Mouse (Mus musculus) kidney, embryonic 15.5 days (tissue): Measurements from ENCODE around the gene Senp6. TPM values are rescaled to one million over a fixed set of nuclear protein-coding genes. Genes with fewer than 3 reads are reported as not detected.
"Not testable (repeated sequence)": the region's sequence is repeated elsewhere in the genome, so short reads cannot be mapped to it uniquely, and the experiment has no call there.

ENCODE experiments used
- ATAC-seq: fragments of 200-750 bp; cut with Nextera tagmentation; replicated peaks from 2 replicates; pipeline ENCODE4 v1.8.0; 2017; ENCODE audit warnings: moderate TSS enrichment; ENCODE audit not compliant: low FRiP score
- H3K27ac ChIP-seq: fragments of 300-500 bp; sonication (generic); 2 replicates; pipeline ENCODE4 v1.5.1; 2015; ENCODE audit warnings: mild to moderate bottlenecking, inconsistent platforms
- H3K27me3 ChIP-seq: fragments of 300-500 bp; sonication (generic); 2 replicates; pipeline ENCODE4 v1.6.1; 2015; ENCODE audit warnings: inconsistent platforms
- H3K36me3 ChIP-seq: fragments of 300-500 bp; sonication (generic); 2 replicates; pipeline ENCODE4 v1.6.1; 2015; ENCODE audit warnings: inconsistent platforms
- H3K4me1 ChIP-seq: fragments of 300-500 bp; sonication (generic); 2 replicates; pipeline ENCODE4 v1.6.1; 2015; ENCODE audit warnings: inconsistent platforms
- H3K4me2 ChIP-seq: fragments of 300-500 bp; sonication (generic); 2 replicates; pipeline ENCODE4 v1.6.1; 2015; ENCODE audit warnings: moderate library complexity, mild to moderate bottlenecking, inconsistent platforms
- H3K4me3 ChIP-seq: fragments of 300-500 bp; sonication (generic); replicated peaks from 2 replicates; pipeline ENCODE4 v1.5.1; 2015; ENCODE audit warnings: mild to moderate bottlenecking, inconsistent platforms
- H3K9ac ChIP-seq: fragments of 300-500 bp; sonication (generic); 2 replicates; pipeline ENCODE4 v1.6.1; 2015; ENCODE audit warnings: mild to moderate bottlenecking, inconsistent platforms
- H3K9me3 ChIP-seq: fragments of 300-500 bp; sonication (generic); replicated peaks from 2 replicates; pipeline ENCODE4 v1.6.1; 2016; ENCODE audit warnings: inconsistent platforms
- WGBS: fragments of 180-500 bp; shearing (Covaris S2); methylation state at CpG from one replicate; pipeline ENCODE4 v1.1.7; 2015; ENCODE audit warnings: mixed read lengths; 5-methylcytosine and 5-hydroxymethylcytosine counted together
- polyA plus RNA-seq: library from polyadenylated mRNA; unstranded; fragments of >200 nt; fragmentation: Nextera tagmentation; extraction: Ambion mirVana; gene quantifications from 2 replicates; pipeline ENCODE4 v1.2.1, GENCODE M21; 2015

Senp6 gene
- polyA plus RNA-seq, 1 experiment from 2014 or later = 50.2 TPM

- not testable (repeated sequence) for H3K27me3 ChIP-seq, H3K4me2 ChIP-seq, H3K4me1 ChIP-seq, H3K4me3 ChIP-seq, H3K36me3 ChIP-seq, H3K9ac ChIP-seq, H3K27ac ChIP-seq, H3K9me3 ChIP-seq, ATAC-seq
- WGBS = 50% methylated on average over 5 of the region's 5 CpGs
Measured at GRCm38 (mm10) chr9:80049271-80049670, 17.4 kb upstream of the Senp6 start.

- Histone ChIP-seq H3K27me3 (no peaks in the 10 kb centered on the region), H3K4me3 (no peak overlapping the region), H3K36me3 (no peaks in the 10 kb centered on the region), H3K9ac (no peak overlapping the region), H3K4me1 (no peaks in the 10 kb centered on the region), H3K9me3 (no peaks in the 10 kb centered on the region), H3K4me2 (no peak overlapping the region), H3K27ac (no peak overlapping the region)
- 85% methylated on average over 5 of the region's 5 CpGs for WGBS
- ATAC-seq = no peak
Measured at GRCm38 (mm10) chr9:80052951-80053350, 13.8 kb upstream of the Senp6 start.

GRCm38 (mm10) chr9:80057690-80058089 lies 9.0 kb upstream of the Senp6 start:
- Histone ChIP-seq H3K4me1 (no peaks in the 10 kb centered on the region), H3K4me3 (no peak overlapping the region), H3K9ac (no peak overlapping the region), H3K27me3 (no peaks in the 10 kb centered on the region), H3K36me3 (no peaks in the 10 kb centered on the region), H3K4me2 (no peak overlapping the region), H3K9me3 (peaks cover 3% of the 10 kb centered on the region; the same call in 1 of the 2 replicates), H3K27ac (no peak overlapping the region)
- 64% methylated on average over 2 of the region's 2 CpGs for WGBS
- ATAC-seq = no peak

GRCm38 (mm10) chr9:80065495-80065894 lies 1.2 kb upstream of the Senp6 start:
- 80% methylated on average over 2 of the region's 2 CpGs for WGBS
- peaks cover 15% of the 10 kb centered on the region for H3K4me1 ChIP-seq
- not testable (repeated sequence) for H3K4me3 ChIP-seq, H3K27me3 ChIP-seq, H3K27ac ChIP-seq, H3K9ac ChIP-seq, H3K4me2 ChIP-seq, H3K36me3 ChIP-seq, ATAC-seq, H3K9me3 ChIP-seq

- Histone ChIP-seq H3K4me3 (peak overlapping the region; percentile 77), H3K27me3 (no peaks in the 10 kb centered on the region), H3K36me3 (no peaks in the 10 kb centered on the region), H3K27ac (peak overlapping the region; percentile 100), H3K9ac (peak overlapping the region; percentile 98), H3K4me1 (peaks cover 30% of the 10 kb centered on the region), H3K4me2 (peak overlapping the region; percentile 64), H3K9me3 (peaks cover 2% of the 10 kb centered on the region; the same call in 1 of the 2 replicates)
- under 1% methylated on average over 93 of the region's 93 CpGs for WGBS
- peak; percentile 87 for ATAC-seq
Measured at GRCm38 (mm10) chr9:80067221-80068027, 721 bp downstream of the Senp6 start.

GRCm38 (mm10) chr9:80068028-80068515 lies 1.4 kb downstream of the Senp6 start:
- peak overlapping the region; percentile 77 for H3K4me3 ChIP-seq
- whole genome bisulfite sequencing = under 1% methylated on average over 18 of the region's 18 CpGs
- H3K4me1 ChIP-seq = peaks cover 30% of the 10 kb centered on the region
- peak overlapping the region; percentile 64 for H3K4me2 ChIP-seq
- H3K9me3 ChIP-seq = no peaks in the 10 kb centered on the region
- peak overlapping the region; percentile 98 for H3K9ac ChIP-seq
- peak overlapping the region; percentile 100 for H3K27ac ChIP-seq
- no peak for ATAC-seq
- H3K27me3 ChIP-seq = no peaks in the 10 kb centered on the region
- H3K36me3 ChIP-seq = no peaks in the 10 kb centered on the region

- peak overlapping the region; percentile 98; the same call in 1 of the 2 replicates for H3K9ac ChIP-seq
- H3K9me3 ChIP-seq = no peaks in the 10 kb centered on the region
- no peaks in the 10 kb centered on the region for H3K27me3 ChIP-seq
- no peak overlapping the region for H3K27ac ChIP-seq
- peaks cover 34% of the 10 kb centered on the region for H3K4me1 ChIP-seq
- H3K36me3 ChIP-seq = no peaks in the 10 kb centered on the region
- peak overlapping the region; percentile 64 for H3K4me2 ChIP-seq
- ATAC-seq = no peak
- H3K4me3 ChIP-seq = peak overlapping the region; percentile 77
- 42% methylated on average over 11 of the region's 11 CpGs for WGBS
Measured at GRCm38 (mm10) chr9:80068735-80069315, 2.1 kb downstream of the Senp6 start.

GRCm38 (mm10) chr9:80070026-80070425 lies 3.3 kb downstream of the Senp6 start:
- 65% methylated on average over 3 of the region's 3 CpGs for WGBS
- peak overlapping the region; percentile 37 for H3K27ac ChIP-seq
- H3K4me3 ChIP-seq = no peak overlapping the region
- 0 out of 2 replicates have a peak overlapping the region, but pooled peaks have one; percentile 2 for H3K4me2 ChIP-seq
- H3K9me3 ChIP-seq = no peaks in the 10 kb centered on the region
- H3K27me3 ChIP-seq = no peaks in the 10 kb centered on the region
- H3K36me3 ChIP-seq = no peaks in the 10 kb centered on the region
- no peak for ATAC-seq
- peaks cover 42% of the 10 kb centered on the region for H3K4me1 ChIP-seq
- H3K9ac ChIP-seq = no peak overlapping the region

- Histone ChIP-seq H3K27me3 (no peaks in the 10 kb centered on the region), H3K4me2 (no peak overlapping the region), H3K9ac (no peak overlapping the region), H3K4me1 (peaks cover 48% of the 10 kb centered on the region), H3K36me3 (no peaks in the 10 kb centered on the region), H3K4me3 (no peak overlapping the region), H3K9me3 (no peaks in the 10 kb centered on the region), H3K27ac (no peak overlapping the region)
- 48% methylated on average over 3 of the region's 3 CpGs for WGBS
- ATAC-seq = no peak
Measured at GRCm38 (mm10) chr9:80071616-80072015, 4.9 kb downstream of the Senp6 start.

GRCm38 (mm10) chr9:80074067-80074466 lies 7.4 kb downstream of the Senp6 start:
- WGBS = 93% methylated on average over 1 of the region's 1 CpGs
- H3K27me3 ChIP-seq = no peaks in the 10 kb centered on the region
- no peak for ATAC-seq
- no peak overlapping the region for H3K27ac ChIP-seq
- H3K4me1 ChIP-seq = peaks cover 50% of the 10 kb centered on the region
- H3K36me3 ChIP-seq = peaks cover 2% of the 10 kb centered on the region; the same call in 1 of the 2 replicates
- H3K4me2 ChIP-seq = no peak overlapping the region
- H3K4me3 ChIP-seq = no peak overlapping the region
- no peak overlapping the region for H3K9ac ChIP-seq
- H3K9me3 ChIP-seq = peaks cover 1% of the 10 kb centered on the region; the same call in 1 of the 2 replicates

- H3K27me3 ChIP-seq = no peaks in the 10 kb centered on the region
- no peak for ATAC-seq
- peaks cover 44% of the 10 kb centered on the region for H3K4me1 ChIP-seq
- no peak overlapping the region for H3K9ac ChIP-seq
- H3K27ac ChIP-seq = no peak overlapping the region
- no peak overlapping the region for H3K4me3 ChIP-seq
- peaks cover 10% of the 10 kb centered on the region; the same call in 1 of the 2 replicates for H3K36me3 ChIP-seq
- H3K9me3 ChIP-seq = peaks cover 4% of the 10 kb centered on the region; the same call in 1 of the 2 replicates
- H3K4me2 ChIP-seq = no peak overlapping the region
Measured at GRCm38 (mm10) chr9:80074949-80075348, 8.2 kb downstream of the Senp6 start.

- H3K36me3 ChIP-seq = peaks cover 15% of the 10 kb centered on the region; the same call in 1 of the 2 replicates
- H3K27ac ChIP-seq = no peak overlapping the region
- H3K4me1 ChIP-seq = peaks cover 39% of the 10 kb centered on the region
- 64% methylated on average over 1 of the region's 1 CpGs for WGBS
- no peak overlapping the region for H3K4me2 ChIP-seq
- no peaks in the 10 kb centered on the region for H3K27me3 ChIP-seq
- H3K9ac ChIP-seq = no peak overlapping the region
- no peak for ATAC-seq
- H3K9me3 ChIP-seq = peaks cover 4% of the 10 kb centered on the region; the same call in 1 of the 2 replicates
- no peak overlapping the region for H3K4me3 ChIP-seq
Measured at GRCm38 (mm10) chr9:80080941-80081340, 14.2 kb downstream of the Senp6 start.
